Mouse (Mus musculus) gastrocnemius, adult 8-10 months (tissue): ENCODE results near the gene Ugt1a5. TPM values are rescaled to one million over a fixed set of nuclear protein-coding genes. Genes with fewer than 3 reads are reported as not detected.

Experiments
- DNase-seq, 2 experiments: peaks; one replicate each; pipeline ENCODE4 v3.0.0; 2022; ENCODE audit warnings: low spot score in 2 of 2
- total RNA-seq, 4 experiments: library from RNA; stranded (reverse); gene quantifications; 2 replicates each; pipeline ENCODE4 v1.2.4; 2022

Gene Ugt1a5
- total RNA-seq, 4 experiments from 2014 or later: not detected

- no peak for DNase-seq
Measured at GRCm38 (mm10) chr1:88260114-88260513, 94.3 kb downstream of the Ugt1a5 start.

- DNase-seq: no peak
Measured at GRCm38 (mm10) chr1:88260604-88261377, 95.0 kb downstream of the Ugt1a5 start.

- DNase-seq: no peak
Measured at GRCm38 (mm10) chr1:88261706-88262105, 95.9 kb downstream of the Ugt1a5 start.

GRCm38 (mm10) chr1:88262255-88262654, 96.4 kb downstream of the Ugt1a5 start:
- DNase-seq: no peak

GRCm38 (mm10) chr1:88262961-88263360, 97.1 kb downstream of the Ugt1a5 start:
- DNase-seq: no peak

- no peak for DNase-seq
Measured at GRCm38 (mm10) chr1:88263778-88264177, 98.0 kb downstream of the Ugt1a5 start.

- DNase-seq: no peak
Measured at GRCm38 (mm10) chr1:88264237-88264868, 98.5 kb downstream of the Ugt1a5 start.

- no peak for DNase-seq
Measured at GRCm38 (mm10) chr1:88264869-88265240, 99.0 kb downstream of the Ugt1a5 start.

GRCm38 (mm10) chr1:88266123-88266522, 100.3 kb downstream of the Ugt1a5 start:
- DNase-seq: peak in 1 of 2 experiments; percentile 15

- peak in 1 of 2 experiments; percentile 9 for DNase-seq
Measured at GRCm38 (mm10) chr1:88267489-88267888, 101.7 kb downstream of the Ugt1a5 start.

GRCm38 (mm10) chr1:88268070-88268469, 102.3 kb downstream of the Ugt1a5 start:
- DNase-seq: peak in 1 of 2 experiments; percentile 4

Other genes with a start within 250 kb of the Ugt1a5 start
- gene Usp40, start 157.5 kb upstream of the Ugt1a5 start, total RNA-seq: 1 to 10 TPM; 6.9 to 7.6 (median 7.3) TPM
- not detected for gene Ugt1a10, start 110.6 kb upstream of the Ugt1a5 start, total RNA-seq
- not detected for gene Ugt1a9, start 95.2 kb upstream of the Ugt1a5 start, total RNA-seq
- gene Ugt1a8, start 78.2 kb upstream of the Ugt1a5 start, total RNA-seq: not detected
- under 1 TPM in 2 of 4 experiments, not detected in 2; 0.11 to 0.44 TPM for gene Ugt1a7c, start 71.0 kb upstream of the Ugt1a5 start, total RNA-seq
- gene Ugt1a6b, start 62.8 kb upstream of the Ugt1a5 start, total RNA-seq: 1 to 10 TPM in 1 of 4 experiments, under 1 TPM in 1, not detected in 2; 0.72 to 1.3 TPM
- 1 to 10 TPM in 1 of 4 experiments, under 1 TPM in 3; 0.22 to 2.0 (median 0.47) TPM for gene Ugt1a6a, start 31.2 kb upstream of the Ugt1a5 start, total RNA-seq
- under 1 TPM in 1 of 4 experiments, not detected in 3; 0.16 TPM for gene Ugt1a2, start 34.6 kb downstream of the Ugt1a5 start, total RNA-seq
- gene Dnajb3, start 39.8 kb downstream of the Ugt1a5 start, total RNA-seq: not detected
- gene Ugt1a1, start 45.9 kb downstream of the Ugt1a5 start, total RNA-seq: under 1 TPM in 2 of 4 experiments, not detected in 2; 0.12 to 0.46 TPM
- gene Mroh2a, start 61.0 kb downstream of the Ugt1a5 start, total RNA-seq: not detected
- 1 to 10 TPM; 4.4 to 6.3 (median 4.7) TPM for gene Hjurp, start 111.6 kb downstream of the Ugt1a5 start, total RNA-seq
- not detected for gene Trpm8, start 111.6 kb downstream of the Ugt1a5 start, total RNA-seq
- not detected for gene Spp2, start 240.9 kb downstream of the Ugt1a5 start, total RNA-seq